In the genomic region with DNA sequence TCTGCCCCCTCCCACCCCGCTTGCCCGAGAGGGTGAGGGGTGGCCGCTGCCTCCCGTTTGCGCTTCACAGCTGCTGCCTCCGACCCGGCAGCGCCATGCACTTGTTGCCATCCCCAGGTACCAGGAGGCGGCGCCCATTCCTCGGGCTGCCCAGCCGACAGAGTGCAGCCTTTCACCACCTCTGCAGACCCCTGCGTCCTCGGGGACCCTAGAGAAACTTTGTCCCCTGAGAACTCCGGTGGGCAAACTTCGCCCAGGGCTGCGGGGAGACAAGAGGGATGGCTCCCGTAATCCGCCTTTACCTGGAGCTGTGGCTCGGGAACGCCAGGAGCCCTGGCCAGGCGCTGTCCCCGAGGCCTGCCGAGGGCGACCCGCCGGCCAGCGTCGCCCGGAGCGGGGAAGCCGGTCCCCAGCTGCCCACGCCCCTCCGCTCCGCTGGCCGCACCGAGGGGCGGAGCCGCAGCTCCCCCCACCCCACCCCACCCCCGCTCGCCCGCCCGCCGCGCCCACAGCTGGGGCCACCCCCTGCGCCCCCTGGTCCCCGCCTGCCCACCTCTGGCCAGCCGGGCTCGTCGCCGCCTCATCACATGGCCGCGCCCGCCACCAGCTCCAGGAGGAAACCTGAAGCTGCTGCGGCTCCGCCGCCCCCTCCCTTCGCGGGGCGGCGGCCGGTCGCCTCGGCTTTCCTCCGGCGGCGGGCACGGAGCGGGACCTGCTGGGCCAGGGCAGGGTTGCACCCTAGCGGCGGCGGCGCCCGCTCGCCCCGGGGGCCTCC, we compare ENCODE assay signal across 8 mouse cellular contexts. TPM values are rescaled to one million over a fixed set of nuclear protein-coding genes. Genes with fewer than 3 reads are reported as not detected.
DNase-seq lines count a peak whose midpoint lies in the region; ATAC-seq and TF ChIP-seq lines count a peak whose summit lies in the region.

Gene Arhgef28 (minus strand): TSS at position 669 of the 775 bp plus-strand sequence.

- no peaks in the 10 kb centered on the region for H3K9me3 ChIP-seq in hindbrain, embryonic 15.5 days

- in situ Hi-C loops in Patski (cut with MboI; ENCODE audit: low pct_unique_long_range_greater_than_20kb), result no loop called here

- H3K4me3 ChIP-seq in hindbrain, embryonic 15.5 days, result peak within 1 kb of the TSS; percentile 54
- H3K4me3 ChIP-seq in left cerebral cortex, adult 2 months, result peak within 1 kb of the TSS; percentile 57

- peak within 1 kb of the TSS; percentile 99 for H3K4me2 ChIP-seq in hindbrain, embryonic 15.5 days

- CTCF ChIA-PET in Patski (lab: Charles Lee), result interaction anchor here (0.6 to 2.8 kb wide), 11 partner anchors 7 to 267 kb away, joined by 3 to 19 read pairs (median 5); no protein-coding TSS in a partner anchor

- DNase-seq in Patski (ENCODE audit: low read depth, low spot score), result no peak
- DNase-seq in cerebellum, postnatal 25 days, result peak; percentile 52 to 67
- DNase-seq in gastrocnemius, adult 8-10 months (ENCODE audit: low spot score in 2 of 2), result peak; percentile 36 to 63
- peak; percentile 51 to 57 for DNase-seq in left cerebral cortex, adult 2 months (ENCODE audit: extremely low spot score in 1 of 2, low spot score in 2 of 2)
- peak; percentile 82 to 91 for DNase-seq in lung, postnatal 4 days
- peak; percentile 62 to 65 for DNase-seq in right cerebral cortex, postnatal 10 days (ENCODE audit: low spot score in 2 of 2)
- peak; percentile 76 for DNase-seq in urinary bladder, postnatal 14 days (ENCODE audit: low spot score)

- H3K27ac ChIP-seq in hindbrain, embryonic 15.5 days (replicated peaks), result peak within 1 kb of the TSS; percentile 76
- H3K27ac ChIP-seq in left cerebral cortex, adult 2 months, result peak within 1 kb of the TSS; percentile 83

- intact Hi-C loops in left cerebral cortex, adult 2 months (cut with DNase I), result loop anchor here (5.0 kb wide), 2 partner anchors 69 to 174 kb away; no protein-coding TSS in a partner anchor

- H3K36me3 ChIP-seq in hindbrain, embryonic 15.5 days, result no peaks in the 10 kb centered on the region

- ATAC-seq in Patski, result peak; percentile 86
- peak; percentile 87 for ATAC-seq in hindbrain, embryonic 15.5 days (ENCODE audit: low FRiP score, low read depth)

- POLR2A ChIA-PET in Patski (lab: Charles Lee), result interaction anchor here (0.8 to 1.2 kb wide), 3 partner anchors 13 to 175 kb away, joined by 3 to 4 read pairs (median 3); no protein-coding TSS in a partner anchor

- TF ChIP-seq CTCF in Patski (IDR thresholded peaks at IDR 0.05), result peak; percentile 93
- TF ChIP-seq CTCF in left cerebral cortex, adult 2 months (IDR thresholded peaks at IDR 0.05), result peak; percentile 51

- peaks cover 10% of the 10 kb centered on the region for H3K4me1 ChIP-seq in hindbrain, embryonic 15.5 days (replicated peaks)

- no peaks in the 10 kb centered on the region for H3K27me3 ChIP-seq in Patski
- no peaks in the 10 kb centered on the region for H3K27me3 ChIP-seq in hindbrain, embryonic 15.5 days

- WGBS in hindbrain, embryonic 15.5 days, result under 1% methylated on average over 43 of the region's 76 CpGs

- peak within 1 kb of the TSS; percentile 74 for H3K9ac ChIP-seq in hindbrain, embryonic 15.5 days

RNA-seq across cellular contexts. Expression of gene Arhgef28, which starts in this region (rescaled TPM):
- 79.0 TPM for polyA plus RNA-seq in Patski (2021)
- total RNA-seq in gastrocnemius, adult 8-10 months (2022), result 1 to 10 TPM; 2.1 to 2.9 (median 2.7) TPM
- polyA plus RNA-seq in hindbrain, embryonic 15.5 days (2015; fragmentation: Nextera tagmentation; extraction: Ambion mirVana), result 27.6 and 29.3 TPM in 2 replicates
- 10 to 100 TPM; 37.4 to 40.7 TPM for total RNA-seq in left cerebral cortex, adult 2 months (2021)

Comparison
In these comparisons a context has a peak if more than half of its experiments do, and no peak if none do; other contexts are left out.
1. RNA of gene Arhgef28 (total RNA-seq): 37.4 to 40.7 TPM in left cerebral cortex, adult 2 months; 2.1 to 2.9 TPM in gastrocnemius, adult 8-10 months; every median in the first group is over 4 times any median in the second.